In genomic region chr3:138941604-138942003, GRCm38 (mm10) we compare ENCODE assay signal across 27 mouse cellular contexts.
DNase-seq lines count a peak whose midpoint lies in the region; ATAC-seq and TF ChIP-seq lines count a peak whose summit lies in the region.
"Had no signal": no experiment of that assay in that cellular context is flagged by ENCODE, and none has a peak within 500 bp of the region (broad histone marks: within the 10 kb centered on the region; RNA-seq: fewer than 3 reads in every experiment).

No protein-coding gene starts in this region.

- no peaks in the 10 kb centered on the region for H3K9me3 ChIP-seq in embryonic facial prominence, embryonic 11.5 days (replicated peaks; ENCODE audit: control insufficient read depth, low read length)
- no peaks in the 10 kb centered on the region for H3K9me3 ChIP-seq in embryonic facial prominence, embryonic 10.5 days
- no peaks in the 10 kb centered on the region for H3K9me3 ChIP-seq in midbrain, embryonic 11.5 days (ENCODE audit: control insufficient read depth, low read length)
- 0 out of 2 replicates have a peak, but pooled peaks cover 3% of the 10 kb centered on the region for H3K9me3 ChIP-seq in midbrain, embryonic 10.5 days (replicated peaks)
- H3K9me3 ChIP-seq in hindbrain, embryonic 16.5 days (ENCODE audit: control insufficient read depth, low read length) = no peaks in the 10 kb centered on the region
- H3K9me3 ChIP-seq: forebrain, embryonic 12.5 days; heart, embryonic 13.5 days; liver, embryonic 15.5 days; lung, embryonic 15.5 days; megakaryocyte, embryonic 14.5 days; neural tube, embryonic 15.5 days had no signal

- TF ChIP-seq CTCF in brain, embryonic 14.5 days (IDR thresholded peaks at IDR 0.05; ENCODE audit: borderline replicate concordance, extremely low read depth, insufficient read depth, insufficient read length) = no peak

- no peaks in the 10 kb centered on the region for H3K27me3 ChIP-seq in embryonic facial prominence, embryonic 11.5 days (ENCODE audit: control insufficient read depth, insufficient read depth, low read length)
- no peaks in the 10 kb centered on the region for H3K27me3 ChIP-seq in embryonic facial prominence, embryonic 10.5 days (replicated peaks; ENCODE audit: low read depth, poor library complexity, severe bottlenecking)
- H3K27me3 ChIP-seq in midbrain, embryonic 11.5 days (ENCODE audit: control insufficient read depth, insufficient read depth, low read length) = no peaks in the 10 kb centered on the region
- no peaks in the 10 kb centered on the region for H3K27me3 ChIP-seq in midbrain, embryonic 10.5 days (ENCODE audit: low read depth, poor library complexity, severe bottlenecking)
- no peaks in the 10 kb centered on the region for H3K27me3 ChIP-seq in hindbrain, embryonic 16.5 days (replicated peaks; ENCODE audit: control insufficient read depth, insufficient read depth, low read length)
- H3K27me3 ChIP-seq: forebrain, embryonic 12.5 days; heart, embryonic 13.5 days; liver, embryonic 15.5 days; lung, embryonic 15.5 days; megakaryocyte, embryonic 14.5 days; neural tube, embryonic 15.5 days had no signal

- H3K4me3 ChIP-seq in embryonic facial prominence, embryonic 11.5 days (ENCODE audit: low read depth, low read length) = no peak overlapping the region
- no peak overlapping the region for H3K4me3 ChIP-seq in embryonic facial prominence, embryonic 10.5 days
- no peak overlapping the region for H3K4me3 ChIP-seq in midbrain, embryonic 11.5 days (ENCODE audit: low read depth, low read length)
- no peak overlapping the region for H3K4me3 ChIP-seq in midbrain, embryonic 10.5 days
- no peak overlapping the region for H3K4me3 ChIP-seq in hindbrain, embryonic 16.5 days (ENCODE audit: low read length)
- H3K4me3 ChIP-seq: forebrain, embryonic 12.5 days; heart, adult 2 months; heart, embryonic 13.5 days; liver, embryonic 15.5 days; lung, embryonic 15.5 days; megakaryocyte, embryonic 14.5 days; myocyte; neural tube, embryonic 15.5 days had no signal

- H3K4me1 ChIP-seq in embryonic facial prominence, embryonic 11.5 days (ENCODE audit: control insufficient read depth, insufficient read depth, low read length) = no peaks in the 10 kb centered on the region
- H3K4me1 ChIP-seq in embryonic facial prominence, embryonic 10.5 days = peaks cover 6% of the 10 kb centered on the region
- H3K4me1 ChIP-seq in midbrain, embryonic 11.5 days (ENCODE audit: control insufficient read depth, insufficient read depth, low read length) = no peaks in the 10 kb centered on the region
- 0 out of 2 replicates have a peak, but pooled peaks cover 5% of the 10 kb centered on the region for H3K4me1 ChIP-seq in midbrain, embryonic 10.5 days
- H3K4me1 ChIP-seq in hindbrain, embryonic 16.5 days (ENCODE audit: control insufficient read depth, insufficient read depth, low read depth, low read length) = no peaks in the 10 kb centered on the region
- H3K4me1 ChIP-seq: heart, embryonic 13.5 days; liver, embryonic 15.5 days; lung, embryonic 15.5 days; neural tube, embryonic 15.5 days had no signal

- H3K36me3 ChIP-seq in embryonic facial prominence, embryonic 11.5 days (replicated peaks; ENCODE audit: control insufficient read depth, insufficient read depth, low read depth, low read length) = peaks cover 5% of the 10 kb centered on the region
- peaks cover 68% of the 10 kb centered on the region for H3K36me3 ChIP-seq in embryonic facial prominence, embryonic 10.5 days (replicated peaks)
- peaks cover 19% of the 10 kb centered on the region for H3K36me3 ChIP-seq in midbrain, embryonic 11.5 days (ENCODE audit: control insufficient read depth, insufficient read depth, low read length)
- peaks cover 69% of the 10 kb centered on the region for H3K36me3 ChIP-seq in midbrain, embryonic 10.5 days
- peaks cover 21% of the 10 kb centered on the region for H3K36me3 ChIP-seq in hindbrain, embryonic 16.5 days (ENCODE audit: control insufficient read depth, insufficient read depth, low read length)

- TF ChIP-seq POLR2A in brain, embryonic 14.5 days (IDR thresholded peaks at IDR 0.05; ENCODE audit: borderline replicate concordance, extremely low read depth, insufficient read depth, insufficient read length, poor library complexity, severe bottlenecking) = no peak

- peak; percentile 41 for DNase-seq in embryonic facial prominence, embryonic 11.5 days (ENCODE audit: low spot score)
- no peak for DNase-seq in embryonic facial prominence, embryonic 10.5 days (ENCODE audit: low spot score)
- peak; percentile 81 for DNase-seq in midbrain, embryonic 11.5 days (ENCODE audit: low spot score, missing footprints)
- no peak for DNase-seq in midbrain, embryonic 10.5 days (ENCODE audit: low spot score)
- DNase-seq in brain, embryonic 14.5 days (ENCODE audit: low read depth) = peak; percentile 49
- DNase-seq in right cerebral cortex, postnatal 4 days = no peak
- DNase-seq: adrenal gland, postnatal 25 days; cerebellum, adult 9-10 months; gastrocnemius, postnatal 36 days; heart, adult 2 months; heart, postnatal 14 days; kidney, adult 11 months; layer of hippocampus, adult 9-11 months; liver; lung, postnatal 36 days; thymus, adult 2 months; thymus, postnatal 4 days had no signal

- 27% methylated on average over 9 of the region's 9 CpGs for WGBS in embryonic facial prominence, embryonic 11.5 days
- WGBS in embryonic facial prominence, embryonic 10.5 days = 48% methylated on average over 9 of the region's 9 CpGs
- WGBS in midbrain, embryonic 11.5 days = 40% methylated on average over 9 of the region's 9 CpGs
- WGBS in midbrain, embryonic 10.5 days = 57% methylated on average over 9 of the region's 9 CpGs
- WGBS in hindbrain, embryonic 16.5 days = 35% methylated on average over 9 of the region's 9 CpGs

- no peak for ATAC-seq in embryonic facial prominence, embryonic 11.5 days (replicated peaks; ENCODE audit: insufficient number of reproducible peaks, low FRiP score, low TSS enrichment, low read depth)
- ATAC-seq in midbrain, embryonic 11.5 days (ENCODE audit: low FRiP score) = no peak
- ATAC-seq in hindbrain, embryonic 16.5 days = peak; percentile 54; the same call in 1 of the 2 replicates
- ATAC-seq: CD4-positive, CD25-positive, alpha-beta regulatory T cell, adult 4 months had no signal

- H3K9ac ChIP-seq in embryonic facial prominence, embryonic 11.5 days (replicated peaks; ENCODE audit: low read length) = no peak overlapping the region
- H3K9ac ChIP-seq in midbrain, embryonic 11.5 days (ENCODE audit: low read length) = no peak overlapping the region
- H3K9ac ChIP-seq in hindbrain, embryonic 16.5 days (ENCODE audit: low read depth, low read length) = no peak overlapping the region
- H3K9ac ChIP-seq: forebrain, embryonic 12.5 days; heart, embryonic 13.5 days; liver, embryonic 15.5 days; lung, embryonic 15.5 days; neural tube, embryonic 15.5 days had no signal

- H3K4me2 ChIP-seq in embryonic facial prominence, embryonic 11.5 days (ENCODE audit: low read depth, low read length) = no peak overlapping the region
- H3K4me2 ChIP-seq in midbrain, embryonic 11.5 days = no peak overlapping the region
- H3K4me2 ChIP-seq in hindbrain, embryonic 16.5 days (ENCODE audit: low read length) = no peak overlapping the region
- H3K4me2 ChIP-seq: forebrain, embryonic 12.5 days; heart, embryonic 13.5 days; liver, embryonic 15.5 days; lung, embryonic 15.5 days; neural tube, embryonic 15.5 days had no signal

- H3K27ac ChIP-seq in embryonic facial prominence, embryonic 11.5 days (replicated peaks; ENCODE audit: low read depth, low read length) = no peak overlapping the region
- H3K27ac ChIP-seq in embryonic facial prominence, embryonic 10.5 days (replicated peaks) = no peak overlapping the region
- H3K27ac ChIP-seq in midbrain, embryonic 11.5 days (ENCODE audit: low read depth, low read length) = no peak overlapping the region
- no peak overlapping the region for H3K27ac ChIP-seq in midbrain, embryonic 10.5 days (replicated peaks)
- H3K27ac ChIP-seq in hindbrain, embryonic 16.5 days (ENCODE audit: low read depth, low read length) = no peak overlapping the region
- H3K27ac ChIP-seq: forebrain, embryonic 12.5 days; heart, adult 2 months; heart, embryonic 13.5 days; liver, embryonic 15.5 days; lung, embryonic 15.5 days; neural tube, embryonic 15.5 days; stomach, postnatal 0 days had no signal

Comparison
In these comparisons a context has a peak if more than half of its experiments do, and no peak if none do; other contexts are left out.
1. DNase-seq: peak in embryonic facial prominence, embryonic 11.5 days (single experiment), midbrain, embryonic 11.5 days (single experiment) and brain, embryonic 14.5 days (single experiment); none in embryonic facial prominence, embryonic 10.5 days (single experiment), midbrain, embryonic 10.5 days (single experiment) and right cerebral cortex, postnatal 4 days (single experiment).